Mouse (Mus musculus) layer of hippocampus, adult 2 months (tissue): ENCODE results near the gene Brd3. TPM values are rescaled to one million over a fixed set of nuclear protein-coding genes. Genes with fewer than 3 reads are reported as not detected.
A peak's percentile ranks its signal among the peaks of the same experiment; 100 is the strongest.

Experiments
- DNase-seq, 2 experiments: peaks; one replicate each; pipeline ENCODE4 v3.0.0; 2022; ENCODE audit warnings: low spot score in 2 of 2
- H3K27ac ChIP-seq: fragments of 200-600 bp; 2 replicates; pipeline ENCODE4 v1.8.1; 2022
- H3K4me3 ChIP-seq: fragments of 200-600 bp; 2 replicates; pipeline ENCODE4 v1.8.1; 2022; ENCODE audit warnings: mild to moderate bottlenecking
- CTCF ChIP-seq: fragments of 200-600 bp; conservative IDR thresholded peaks from 2 replicates; pipeline ENCODE4 v1.8.1; 2022; ENCODE audit warnings: antibody characterized with exemption, mild to moderate bottlenecking, moderate library complexity
- total RNA-seq, 2 experiments: library from RNA; stranded (reverse); gene quantifications; 2 replicates each; pipeline ENCODE4 v1.2.3; 2021

Brd3 gene
- total RNA-seq, 2 experiments from 2014 or later = 43.6 to 51.8 TPM

- Histone ChIP-seq H3K4me3 (peak overlapping the region; percentile 76), H3K27ac (peak overlapping the region; percentile 48; the same call in 1 of the 2 replicates)
- DNase-seq = no peak
- TF ChIP-seq CTCF = no peak
Observed at GRCm38 (mm10) chr2:27425751-27426405, 81.6 kb downstream of the Brd3 start.

GRCm38 (mm10) chr2:27425161-27425611 lies 82.3 kb downstream of the Brd3 start:
- H3K27ac ChIP-seq = 0 out of 2 replicates have a peak overlapping the region, but pooled peaks have one; percentile 48
- DNase-seq = no peak

GRCm38 (mm10) chr2:27423596-27423995 lies 83.9 kb downstream of the Brd3 start:
- Histone ChIP-seq H3K4me3 (no peak overlapping the region), H3K27ac (no peak overlapping the region)
- no peak for DNase-seq
- TF ChIP-seq CTCF = no peak

More at GRCm38 (mm10) chr2:27425161-27425611, 82.3 kb downstream of the Brd3 start:
- peak overlapping the region; percentile 76 for H3K4me3 ChIP-seq
- TF ChIP-seq CTCF = no peak

GRCm38 (mm10) chr2:27421293-27422068 lies 86.0 kb downstream of the Brd3 start:
- H3K27ac ChIP-seq = no peak overlapping the region
- DNase-seq = peak; percentile 62 to 67
- H3K4me3 ChIP-seq = peak overlapping the region; percentile 1; the same call in 1 of the 2 replicates
- TF ChIP-seq CTCF = no peak

- TF ChIP-seq CTCF = no peak
- DNase-seq = no peak
- Histone ChIP-seq H3K27ac (0 out of 2 replicates have a peak overlapping the region, but pooled peaks have one; percentile 48), H3K4me3 (no peak overlapping the region)
Observed at GRCm38 (mm10) chr2:27418577-27419070, 88.8 kb downstream of the Brd3 start.

- Histone ChIP-seq H3K4me3 (no peak overlapping the region), H3K27ac (0 out of 2 replicates have a peak overlapping the region, but pooled peaks have one; percentile 48)
- DNase-seq = no peak
- TF ChIP-seq CTCF = no peak
Observed at GRCm38 (mm10) chr2:27417648-27418153, 89.8 kb downstream of the Brd3 start.

GRCm38 (mm10) chr2:27416425-27416824 lies 91.0 kb downstream of the Brd3 start:
- no peak for TF ChIP-seq CTCF
- H3K27ac ChIP-seq = no peak overlapping the region
- H3K4me3 ChIP-seq = no peak overlapping the region
- no peak for DNase-seq

GRCm38 (mm10) chr2:27415060-27415783 lies 92.2 kb downstream of the Brd3 start:
- H3K27ac ChIP-seq = no peak overlapping the region
- no peak overlapping the region for H3K4me3 ChIP-seq
- no peak for TF ChIP-seq CTCF
- DNase-seq = no peak

GRCm38 (mm10) chr2:27413936-27414657 lies 93.4 kb downstream of the Brd3 start:
- Histone ChIP-seq H3K27ac (no peak overlapping the region), H3K4me3 (no peak overlapping the region)
- no peak for DNase-seq
- no peak for TF ChIP-seq CTCF

GRCm38 (mm10) chr2:27413582-27413935 lies 93.9 kb downstream of the Brd3 start:
- no peak for DNase-seq
- no peak overlapping the region for H3K4me3 ChIP-seq
- no peak for TF ChIP-seq CTCF
- no peak overlapping the region for H3K27ac ChIP-seq

- H3K27ac ChIP-seq = peak overlapping the region; percentile 39; the same call in 1 of the 2 replicates
- no peak overlapping the region for H3K4me3 ChIP-seq
- no peak for DNase-seq
- no peak for TF ChIP-seq CTCF
Observed at GRCm38 (mm10) chr2:27412245-27412800, 95.1 kb downstream of the Brd3 start.

- TF ChIP-seq CTCF = no peak
- no peak for DNase-seq
- no peak overlapping the region for H3K27ac ChIP-seq
- H3K4me3 ChIP-seq = no peak overlapping the region
Observed at GRCm38 (mm10) chr2:27411688-27412174, 95.7 kb downstream of the Brd3 start.
